Mouse (Mus musculus) lung, postnatal 0 days (tissue): ENCODE measurements around the gene Gm4969. TPM values are rescaled to one million over a fixed set of nuclear protein-coding genes. Genes with fewer than 3 reads are reported as not detected.

ENCODE experiments used
- ATAC-seq: fragments of 200-750 bp; cut with Nextera tagmentation; 2 replicates; pipeline ENCODE4 v1.8.0; 2017; ENCODE audit warnings: moderate library complexity
- DNase-seq: peaks from one replicate; pipeline ENCODE4 v3.0.0-alpha.2; 2016; ENCODE audit warnings: low spot score
- H3K27ac ChIP-seq: fragments of 300-500 bp; sonication (generic); 2 replicates; pipeline ENCODE4 v1.5.1; 2014; ENCODE audit warnings: antibody characterized with exemption, mild to moderate bottlenecking, low read length, mixed read lengths
- H3K27me3 ChIP-seq: fragments of 300-500 bp; sonication (generic); replicated peaks from 2 replicates; pipeline ENCODE4 v1.6.1; 2014; ENCODE audit warnings: low read length, mixed read lengths; ENCODE audit not compliant: insufficient read depth
- H3K36me3 ChIP-seq: fragments of 300-500 bp; sonication (generic); 2 replicates; pipeline ENCODE4 v1.6.1; 2014; ENCODE audit warnings: low read length, mixed read lengths; ENCODE audit not compliant: insufficient read depth
- H3K4me1 ChIP-seq: fragments of 300-500 bp; sonication (generic); 2 replicates; pipeline ENCODE4 v1.6.1; 2014; ENCODE audit warnings: antibody characterized with exemption, low read depth, low read length, mixed read lengths; ENCODE audit not compliant: insufficient read depth
- H3K4me2 ChIP-seq: fragments of 300-500 bp; sonication (generic); replicated peaks from 2 replicates; pipeline ENCODE4 v1.6.1; 2014; ENCODE audit warnings: low read depth, mild to moderate bottlenecking, low read length, moderate library complexity, mixed read lengths
- H3K4me3 ChIP-seq: fragments of 300-500 bp; sonication (generic); 2 replicates; pipeline ENCODE4 v1.5.1; 2014; ENCODE audit warnings: low read depth, low read length
- H3K9ac ChIP-seq: fragments of 300-500 bp; sonication (generic); replicated peaks from 2 replicates; pipeline ENCODE4 v1.6.1; 2014; ENCODE audit warnings: low read depth, mild to moderate bottlenecking
- H3K9me3 ChIP-seq: fragments of 300-500 bp; sonication (generic); 2 replicates; pipeline ENCODE4 v1.6.1; 2016; ENCODE audit warnings: low read length, mixed read lengths
- CTCF ChIP-seq: IDR thresholded peaks from 2 replicates; pipeline ENCODE4 v1.5.1; 2016; ENCODE audit warnings: antibody characterized with exemption, mild to moderate bottlenecking
- EP300 ChIP-seq: IDR thresholded peaks from 2 replicates; pipeline ENCODE4 v1.6.1; 2016; ENCODE audit warnings: antibody characterized with exemption, mild to moderate bottlenecking, control low read depth
- WGBS: fragments of 180-500 bp; shearing (Covaris S2); extraction: QIAGEN DNeasy Blood & Tissue Kit; methylation state at CpG from one replicate; pipeline ENCODE4 v1.1.7; 2014; 5-methylcytosine and 5-hydroxymethylcytosine counted together
- microRNA-seq: library from miRNA; unstranded; fragments of <30 nt; microRNA quantifications from one replicate; pipeline ENCODE4, GENCODE M21; 2016
- polyA plus RNA-seq: library from polyadenylated mRNA; unstranded; fragments of >200 nt; fragmentation: Nextera tagmentation; extraction: Ambion mirVana; gene quantifications from 2 replicates; pipeline ENCODE4 v1.2.1, GENCODE M21; 2015

Gene Gm4969
- polyA plus RNA-seq, 1 experiment from 2014 or later: 0.20 TPM

GRCm38 (mm10) chr7:19052345-19053135, 65.6 kb downstream of the Gm4969 start:
- H3K36me3 ChIP-seq: 0 out of 2 replicates have a peak, but pooled peaks cover 12% of the 10 kb centered on the region
- no peaks in the 10 kb centered on the region for H3K4me1 ChIP-seq
- ATAC-seq (no peak), DNase-seq (no peak)
- TF ChIP-seq CTCF (no peak), EP300 (no peak)
- no peak overlapping the region for H3K4me3 ChIP-seq
- WGBS: 89% methylated on average over 15 of the region's 15 CpGs
- H3K9me3 ChIP-seq: no peaks in the 10 kb centered on the region
- H3K27ac ChIP-seq: no peak overlapping the region
- H3K27me3 ChIP-seq: no peaks in the 10 kb centered on the region
- no peak overlapping the region for H3K4me2 ChIP-seq
- no peak overlapping the region for H3K9ac ChIP-seq

GRCm38 (mm10) chr7:19051161-19051560, 67.0 kb downstream of the Gm4969 start:
- H3K9ac ChIP-seq: no peak overlapping the region
- H3K36me3 ChIP-seq: peaks cover 25% of the 10 kb centered on the region
- H3K9me3 ChIP-seq: no peaks in the 10 kb centered on the region
- no peaks in the 10 kb centered on the region for H3K4me1 ChIP-seq
- no peak for TF ChIP-seq EP300
- no peak for TF ChIP-seq CTCF
- no peak overlapping the region for H3K27ac ChIP-seq
- H3K27me3 ChIP-seq: no peaks in the 10 kb centered on the region
- H3K4me3 ChIP-seq: no peak overlapping the region
- whole genome bisulfite sequencing: 58% methylated on average over 4 of the region's 4 CpGs
- ATAC-seq: no peak
- DNase-seq: no peak
- H3K4me2 ChIP-seq: no peak overlapping the region

GRCm38 (mm10) chr7:19050172-19050571, 68.0 kb downstream of the Gm4969 start:
- no peak overlapping the region for H3K9ac ChIP-seq
- no peaks in the 10 kb centered on the region for H3K4me1 ChIP-seq
- peaks cover 34% of the 10 kb centered on the region for H3K36me3 ChIP-seq
- H3K9me3 ChIP-seq: no peaks in the 10 kb centered on the region
- no peak for TF ChIP-seq EP300
- no peak for TF ChIP-seq CTCF
- H3K4me2 ChIP-seq: no peak overlapping the region
- no peak overlapping the region for H3K4me3 ChIP-seq
- no peak overlapping the region for H3K27ac ChIP-seq
- ATAC-seq (no peak), DNase-seq (no peak)
- 78% methylated on average over 8 of the region's 8 CpGs for WGBS
- H3K27me3 ChIP-seq: no peaks in the 10 kb centered on the region

GRCm38 (mm10) chr7:19049252-19049651, 68.9 kb downstream of the Gm4969 start:
- WGBS: 94% methylated on average over 5 of the region's 5 CpGs
- Histone ChIP-seq H3K27ac (no peak overlapping the region), H3K4me3 (no peak overlapping the region), H3K4me1 (no peaks in the 10 kb centered on the region), H3K4me2 (no peak overlapping the region), H3K27me3 (no peaks in the 10 kb centered on the region), H3K36me3 (peaks cover 43% of the 10 kb centered on the region), H3K9me3 (no peaks in the 10 kb centered on the region), H3K9ac (no peak overlapping the region)
- DNase-seq: no peak
- TF ChIP-seq CTCF (no peak), EP300 (no peak)
- ATAC-seq: no peak

Small RNAs within 50 kb of the gene (microRNA-seq; reads per million reads assigned to microRNA genes)
- not detected for gene Mir3100

Other genes starting within 250 kb of the Gm4969 start
- 45.6 and 51.1 TPM in 2 replicates for gene Pglyrp1, start 247.0 kb downstream of the Gm4969 start, polyA plus RNA-seq
- gene Ccdc61, start 208.0 kb downstream of the Gm4969 start, polyA plus RNA-seq: 17.6 and 19.0 TPM in 2 replicates
- gene Nova2, start 192.5 kb downstream of the Gm4969 start, polyA plus RNA-seq: 1.1 and 1.2 TPM in 2 replicates
- gene Nanos2, start 131.0 kb downstream of the Gm4969 start, polyA plus RNA-seq: not detected in 2 replicates
- gene Mypop, start 127.1 kb downstream of the Gm4969 start, polyA plus RNA-seq: 2.3 and 2.6 TPM in 2 replicates
- 11.7 and 12.2 TPM in 2 replicates for gene Irf2bp1, start 114.3 kb downstream of the Gm4969 start, polyA plus RNA-seq
- gene Foxa3, start 94.8 kb downstream of the Gm4969 start, polyA plus RNA-seq: 0.49 and 0.70 TPM in 2 replicates
- gene Sympk, start 94.0 kb downstream of the Gm4969 start, polyA plus RNA-seq: 10.4 and 11.8 TPM in 2 replicates
- not detected in 2 replicates for gene Rsph6a, start 63.7 kb downstream of the Gm4969 start, polyA plus RNA-seq
- 9.7 and 12.0 TPM in 2 replicates for gene Dmwd, start 42.1 kb downstream of the Gm4969 start, polyA plus RNA-seq
- gene Dmpk, start 34.5 kb downstream of the Gm4969 start, polyA plus RNA-seq: 11.5 and 14.7 TPM in 2 replicates
- gene Six5, start 23.8 kb downstream of the Gm4969 start, polyA plus RNA-seq: 4.2 and 4.7 TPM in 2 replicates
- 9.9 and 10.1 TPM in 2 replicates for gene Fbxo46, start 1.5 kb upstream of the Gm4969 start, polyA plus RNA-seq
- 14.1 and 14.5 TPM in 2 replicates for gene Qpctl, start 30.9 kb upstream of the Gm4969 start, polyA plus RNA-seq
- gene Snrpd2, start 31.4 kb upstream of the Gm4969 start, polyA plus RNA-seq: 63.2 and 65.2 TPM in 2 replicates
- 0.80 and 1.0 TPM in 2 replicates for gene Gipr, start 47.8 kb upstream of the Gm4969 start, polyA plus RNA-seq
- 17.9 and 21.7 TPM in 2 replicates for gene Eml2, start 58.1 kb upstream of the Gm4969 start, polyA plus RNA-seq
- gene Gpr4, start 94.2 kb upstream of the Gm4969 start, polyA plus RNA-seq: 2.7 and 3.1 TPM in 2 replicates
- gene Opa3, start 110.0 kb upstream of the Gm4969 start, polyA plus RNA-seq: 18.8 and 19.0 TPM in 2 replicates
- gene Vasp, start 153.4 kb upstream of the Gm4969 start, polyA plus RNA-seq: 109 and 121 TPM in 2 replicates
- gene Ppm1n, start 161.7 kb upstream of the Gm4969 start, polyA plus RNA-seq: not detected in 2 replicates
- 23.8 and 26.6 TPM in 2 replicates for gene Rtn2, start 164.3 kb upstream of the Gm4969 start, polyA plus RNA-seq
- 0.17 and 0.44 TPM in 2 replicates for gene Fosb, start 191.7 kb upstream of the Gm4969 start, polyA plus RNA-seq
- gene Ercc1, start 226.4 kb upstream of the Gm4969 start, polyA plus RNA-seq: 51.0 and 57.8 TPM in 2 replicates
- gene Cd3eap, start 241.1 kb upstream of the Gm4969 start, polyA plus RNA-seq: 6.5 and 7.6 TPM in 2 replicates
- gene Ppp1r13l, start 241.4 kb upstream of the Gm4969 start, polyA plus RNA-seq: 4.1 and 4.2 TPM in 2 replicates